Mouse (Mus musculus): ENCODE measurements around the gene Fam155a.

The Fam155a gene

GRCm38 (mm10) chr8:9521577-9521976, 249.4 kb downstream of the Fam155a start:
- peak; percentile 74; the same call in 1 of the 2 replicates for ATAC-seq (ENCODE audit: insufficient number of reproducible peaks, low FRiP score, low TSS enrichment)

- ATAC-seq (ENCODE audit: insufficient number of reproducible peaks, low FRiP score, low TSS enrichment) = peak; percentile 67; the same call in 1 of the 2 replicates
Measured at GRCm38 (mm10) chr8:9500751-9501150, 270.2 kb downstream of the Fam155a start.

- ATAC-seq (ENCODE audit: insufficient number of reproducible peaks, low FRiP score, low TSS enrichment) = no peak
Measured at GRCm38 (mm10) chr8:9494225-9494598, 276.7 kb downstream of the Fam155a start.

GRCm38 (mm10) chr8:9493557-9494224, 277.3 kb downstream of the Fam155a start:
- 0 out of 2 replicates have a peak, but pooled peaks have one; percentile 26 for ATAC-seq (ENCODE audit: insufficient number of reproducible peaks, low FRiP score, low TSS enrichment)

- no peak for ATAC-seq (ENCODE audit: insufficient number of reproducible peaks, low FRiP score, low TSS enrichment)
Measured at GRCm38 (mm10) chr8:9482565-9482964, 288.4 kb downstream of the Fam155a start.

GRCm38 (mm10) chr8:9471290-9471689, 299.7 kb downstream of the Fam155a start:
- no peak for ATAC-seq (ENCODE audit: insufficient number of reproducible peaks, low FRiP score, low TSS enrichment)

GRCm38 (mm10) chr8:9470114-9470513, 300.8 kb downstream of the Fam155a start:
- peak; percentile 74 for ATAC-seq (ENCODE audit: insufficient number of reproducible peaks, low FRiP score, low TSS enrichment)

GRCm38 (mm10) chr8:9461111-9461510, 309.9 kb downstream of the Fam155a start:
- peak; percentile 47 for ATAC-seq (ENCODE audit: insufficient number of reproducible peaks, low FRiP score, low TSS enrichment)

- peak; percentile 94 for ATAC-seq (ENCODE audit: insufficient number of reproducible peaks, low FRiP score, low TSS enrichment)
Measured at GRCm38 (mm10) chr8:9460707-9461106, 310.3 kb downstream of the Fam155a start.

- ATAC-seq (ENCODE audit: insufficient number of reproducible peaks, low FRiP score, low TSS enrichment) = no peak
Measured at GRCm38 (mm10) chr8:9458614-9459013, 312.3 kb downstream of the Fam155a start.

GRCm38 (mm10) chr8:9455138-9455537, 315.8 kb downstream of the Fam155a start:
- ATAC-seq (ENCODE audit: insufficient number of reproducible peaks, low FRiP score, low TSS enrichment) = no peak

GRCm38 (mm10) chr8:9453742-9454141, 317.2 kb downstream of the Fam155a start:
- ATAC-seq (ENCODE audit: insufficient number of reproducible peaks, low FRiP score, low TSS enrichment) = no peak

GRCm38 (mm10) chr8:9451543-9451942, 319.4 kb downstream of the Fam155a start:
- ATAC-seq (ENCODE audit: insufficient number of reproducible peaks, low FRiP score, low TSS enrichment) = no peak

- no peak for ATAC-seq (ENCODE audit: insufficient number of reproducible peaks, low FRiP score, low TSS enrichment)
Measured at GRCm38 (mm10) chr8:9448613-9449012, 322.3 kb downstream of the Fam155a start.

GRCm38 (mm10) chr8:9437822-9438221, 333.1 kb downstream of the Fam155a start:
- no peak for ATAC-seq (ENCODE audit: insufficient number of reproducible peaks, low FRiP score, low TSS enrichment)

GRCm38 (mm10) chr8:9435501-9435900, 335.5 kb downstream of the Fam155a start:
- ATAC-seq (ENCODE audit: insufficient number of reproducible peaks, low FRiP score, low TSS enrichment) = peak; percentile 51; the same call in 1 of the 2 replicates

GRCm38 (mm10) chr8:9432635-9433372, 338.2 kb downstream of the Fam155a start:
- ATAC-seq (ENCODE audit: insufficient number of reproducible peaks, low FRiP score, low TSS enrichment) = no peak

- ATAC-seq (ENCODE audit: insufficient number of reproducible peaks, low FRiP score, low TSS enrichment) = peak; percentile 83
Measured at GRCm38 (mm10) chr8:9428846-9429245, 342.1 kb downstream of the Fam155a start.

- ATAC-seq (ENCODE audit: insufficient number of reproducible peaks, low FRiP score, low TSS enrichment) = no peak
Measured at GRCm38 (mm10) chr8:9424069-9424468, 346.9 kb downstream of the Fam155a start.

- ATAC-seq (ENCODE audit: insufficient number of reproducible peaks, low FRiP score, low TSS enrichment) = no peak
Measured at GRCm38 (mm10) chr8:9423590-9423989, 347.4 kb downstream of the Fam155a start.

GRCm38 (mm10) chr8:9423184-9423583, 347.8 kb downstream of the Fam155a start:
- ATAC-seq (ENCODE audit: insufficient number of reproducible peaks, low FRiP score, low TSS enrichment) = no peak

Measured in cerebellum, adult (tissue).